Mouse (Mus musculus): ENCODE results near the gene Hhat. TPM values are rescaled to one million over a fixed set of nuclear protein-coding genes. Genes with fewer than 3 reads are reported as not detected.

The Hhat gene
- polyA plus RNA-seq, 1 experiment, result not detected

- H3K4me1 ChIP-seq (ENCODE audit: control insufficient read depth, insufficient read depth, low read length), result peaks cover 27% of the 10 kb centered on the region
- no peak overlapping the region for H3K4me3 ChIP-seq (ENCODE audit: insufficient read depth, low read depth, low read length)
- WGBS, result 38% methylated on average over 10 of the region's 10 CpGs
- H3K27ac ChIP-seq (ENCODE audit: insufficient read depth, low read depth, low read length), result no peak overlapping the region; the same call in 1 of the 2 replicates
- TF ChIP-seq POLR2A (IDR thresholded peaks at IDR 0.05; ENCODE audit: insufficient read depth, low read depth, low read length) (no peak), CTCF (IDR thresholded peaks at IDR 0.05; ENCODE audit: insufficient read depth, low read depth, low read length) (no peak)
Measured at GRCm38 (mm10) chr1:192799165-192799991, 28.4 kb upstream of the Hhat start.

GRCm38 (mm10) chr1:192798212-192799164 lies 27.5 kb upstream of the Hhat start:
- TF ChIP-seq CTCF (IDR thresholded peaks at IDR 0.05; ENCODE audit: insufficient read depth, low read depth, low read length), result no peak
- TF ChIP-seq POLR2A (IDR thresholded peaks at IDR 0.05; ENCODE audit: insufficient read depth, low read depth, low read length), result no peak
- no peak overlapping the region for H3K4me3 ChIP-seq (ENCODE audit: insufficient read depth, low read depth, low read length)
- H3K4me1 ChIP-seq (ENCODE audit: control insufficient read depth, insufficient read depth, low read length), result peaks cover 27% of the 10 kb centered on the region
- H3K27ac ChIP-seq (ENCODE audit: insufficient read depth, low read depth, low read length), result no peak overlapping the region; the same call in 1 of the 2 replicates
- 67% methylated on average over 16 of the region's 16 CpGs for WGBS

DNA sequence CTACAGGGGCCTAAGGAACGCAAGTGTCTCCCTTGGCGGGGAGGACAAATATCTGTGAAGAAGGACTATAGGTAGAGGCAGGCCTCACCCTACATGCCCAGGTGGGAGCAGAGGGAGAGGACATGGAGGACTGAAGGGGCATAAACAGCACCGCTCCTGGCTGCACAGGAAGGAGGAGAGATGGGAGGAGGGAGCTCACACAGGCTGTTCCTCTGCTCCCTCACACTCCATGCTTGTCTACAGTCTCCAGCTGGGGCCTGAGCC lies 25.9 kb upstream of the Hhat start:
- Histone ChIP-seq H3K27ac (ENCODE audit: insufficient read depth, low read depth, low read length) (no peak overlapping the region), H3K4me3 (ENCODE audit: insufficient read depth, low read depth, low read length) (no peak overlapping the region), H3K4me1 (ENCODE audit: control insufficient read depth, insufficient read depth, low read length) (peaks cover 30% of the 10 kb centered on the region)
- no peak for TF ChIP-seq CTCF (IDR thresholded peaks at IDR 0.05; ENCODE audit: insufficient read depth, low read depth, low read length)
- 82% methylated on average over 3 of the region's 3 CpGs for WGBS

- 32% methylated on average over 11 of the region's 21 CpGs for WGBS
- Histone ChIP-seq H3K4me3 (ENCODE audit: insufficient read depth, low read depth, low read length) (no peak overlapping the region), H3K27ac (ENCODE audit: insufficient read depth, low read depth, low read length) (no peak overlapping the region), H3K4me1 (ENCODE audit: control insufficient read depth, insufficient read depth, low read length) (peaks cover 31% of the 10 kb centered on the region)
- TF ChIP-seq CTCF (IDR thresholded peaks at IDR 0.05; ENCODE audit: insufficient read depth, low read depth, low read length), result no peak
- no peak for TF ChIP-seq POLR2A (IDR thresholded peaks at IDR 0.05; ENCODE audit: insufficient read depth, low read depth, low read length)
Measured at GRCm38 (mm10) chr1:192796201-192797010, 25.4 kb upstream of the Hhat start.

DNA sequence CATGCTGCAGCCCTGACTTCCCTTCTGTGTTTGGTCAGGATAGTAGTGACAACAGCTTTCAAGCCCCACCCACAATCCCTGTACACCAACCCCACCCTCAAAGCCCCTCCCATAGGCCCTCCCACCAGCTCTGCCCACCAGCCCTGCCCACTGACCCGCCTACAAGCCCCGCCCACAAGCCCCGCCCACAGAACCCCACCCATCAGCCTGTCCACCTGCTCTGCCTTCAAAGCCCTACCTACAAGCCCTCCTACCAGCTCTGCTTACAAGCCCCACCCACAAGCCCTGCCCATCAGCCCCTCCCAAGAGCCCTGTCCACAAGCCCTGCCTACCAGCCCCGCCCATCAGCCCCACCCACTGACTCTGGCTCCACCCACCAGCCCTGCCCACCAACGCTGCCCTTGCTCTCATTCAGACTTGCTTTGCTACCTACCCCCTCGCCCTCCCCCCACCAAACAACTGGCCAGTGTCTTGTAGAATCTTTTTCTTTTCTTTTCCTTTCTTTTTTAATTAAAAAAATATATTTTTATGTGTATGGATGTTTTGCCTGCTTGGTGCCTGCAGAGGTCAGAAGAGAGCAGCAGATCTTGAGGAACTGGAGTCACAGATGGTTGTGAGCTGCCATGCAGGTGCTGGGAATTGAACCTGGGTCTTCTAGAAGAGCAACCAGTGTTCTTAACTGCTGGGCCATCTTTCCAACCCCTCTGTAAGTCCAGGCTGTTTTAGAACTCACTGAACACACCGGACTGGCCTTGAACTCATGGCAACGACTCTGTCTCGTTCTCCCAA lies 24.1 kb upstream of the Hhat start:
- no peak overlapping the region for H3K4me3 ChIP-seq (ENCODE audit: insufficient read depth, low read depth, low read length)
- no peak for TF ChIP-seq POLR2A (IDR thresholded peaks at IDR 0.05; ENCODE audit: insufficient read depth, low read depth, low read length)
- TF ChIP-seq CTCF (IDR thresholded peaks at IDR 0.05; ENCODE audit: insufficient read depth, low read depth, low read length), result no peak
- H3K27ac ChIP-seq (ENCODE audit: insufficient read depth, low read depth, low read length), result no peak overlapping the region
- peaks cover 34% of the 10 kb centered on the region for H3K4me1 ChIP-seq (ENCODE audit: control insufficient read depth, insufficient read depth, low read length)
- 62% methylated on average over 9 of the region's 9 CpGs for WGBS

DNA sequence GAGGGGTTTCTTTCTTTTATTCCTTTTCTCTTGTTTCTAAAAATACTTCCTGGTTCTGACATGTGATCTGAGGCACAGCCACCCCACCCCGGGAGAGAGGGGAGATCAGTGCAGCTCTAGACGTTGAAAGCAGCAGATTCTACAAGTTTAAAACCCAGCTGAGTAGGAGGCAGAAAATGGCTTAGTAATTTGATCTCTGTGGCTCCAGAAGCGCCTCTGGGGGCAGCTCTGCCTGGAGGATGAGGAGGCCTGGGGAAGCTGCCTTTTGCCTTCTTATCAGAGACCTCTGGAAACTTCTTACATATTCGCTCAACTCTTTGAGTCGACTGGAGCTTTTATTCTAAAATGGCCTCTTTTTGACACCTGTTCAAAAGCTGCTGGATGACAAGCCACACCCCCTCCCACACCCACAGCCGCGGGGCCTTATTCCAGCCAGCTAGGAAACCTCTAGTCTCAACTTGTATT lies 20.9 kb upstream of the Hhat start:
- WGBS, result 10% methylated on average over 7 of the region's 7 CpGs
- Histone ChIP-seq H3K4me1 (ENCODE audit: control insufficient read depth, insufficient read depth, low read length) (peaks cover 20% of the 10 kb centered on the region), H3K27ac (ENCODE audit: insufficient read depth, low read depth, low read length) (no peak overlapping the region), H3K4me3 (ENCODE audit: insufficient read depth, low read depth, low read length) (no peak overlapping the region)
- TF ChIP-seq CTCF (IDR thresholded peaks at IDR 0.05; ENCODE audit: insufficient read depth, low read depth, low read length) (no peak), POLR2A (IDR thresholded peaks at IDR 0.05; ENCODE audit: insufficient read depth, low read depth, low read length) (no peak)

DNA sequence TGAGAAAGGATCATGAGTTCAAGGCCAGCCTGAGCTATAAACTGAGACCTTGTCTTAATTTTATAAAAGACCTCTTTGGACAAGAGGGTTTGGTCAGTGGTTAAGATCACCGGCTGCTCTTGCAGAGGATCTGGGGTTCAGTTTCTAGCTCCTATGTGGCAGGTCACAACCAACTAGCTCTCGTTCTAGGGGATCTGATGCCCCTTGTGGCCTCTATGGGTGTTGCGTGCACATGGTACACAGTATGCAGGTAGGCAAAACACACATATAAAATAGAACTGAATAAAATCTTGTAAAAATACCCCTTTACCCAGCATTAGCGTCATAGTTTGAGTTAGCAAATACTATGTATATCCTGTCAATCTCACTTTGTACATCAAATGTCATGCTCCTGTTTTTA lies 19.4 kb upstream of the Hhat start:
- WGBS, result 81% methylated on average over 4 of the region's 4 CpGs
- TF ChIP-seq CTCF (IDR thresholded peaks at IDR 0.05; ENCODE audit: insufficient read depth, low read depth, low read length) (no peak), POLR2A (IDR thresholded peaks at IDR 0.05; ENCODE audit: insufficient read depth, low read depth, low read length) (no peak)
- Histone ChIP-seq H3K4me1 (ENCODE audit: control insufficient read depth, insufficient read depth, low read length) (peaks cover 16% of the 10 kb centered on the region), H3K4me3 (ENCODE audit: insufficient read depth, low read depth, low read length) (no peak overlapping the region), H3K27ac (ENCODE audit: insufficient read depth, low read depth, low read length) (no peak overlapping the region)

- no peak overlapping the region for H3K27ac ChIP-seq (ENCODE audit: insufficient read depth, low read depth, low read length)
- no peak for TF ChIP-seq POLR2A (IDR thresholded peaks at IDR 0.05; ENCODE audit: insufficient read depth, low read depth, low read length)
- no peak for TF ChIP-seq CTCF (IDR thresholded peaks at IDR 0.05; ENCODE audit: insufficient read depth, low read depth, low read length)
- 47% methylated on average over 11 of the region's 11 CpGs for WGBS
- peaks cover 20% of the 10 kb centered on the region for H3K4me1 ChIP-seq (ENCODE audit: control insufficient read depth, insufficient read depth, low read length)
- no peak overlapping the region for H3K4me3 ChIP-seq (ENCODE audit: insufficient read depth, low read depth, low read length)
Measured at GRCm38 (mm10) chr1:192789828-192790227, 18.8 kb upstream of the Hhat start.

Data from olfactory bulb, adult 2 months (tissue).